Mouse (Mus musculus): ENCODE measurements around the gene Echdc2.

- TF ChIP-seq CTCF (conservative IDR thresholded peaks at IDR 0.05; ENCODE audit: low read length) (no peak), NANOG (IDR thresholded peaks at IDR 0.05; ENCODE audit: borderline replicate concordance, low read length) (no peak)
Measured at GRCm38 (mm10) chr4:108130452-108130851, 34.8 kb upstream of the Echdc2 start.

Data from E14TG2a.4 (cell line).